Mouse (Mus musculus): Measurements from ENCODE around the gene Ppfia3.

Ppfia3 gene

DNA sequence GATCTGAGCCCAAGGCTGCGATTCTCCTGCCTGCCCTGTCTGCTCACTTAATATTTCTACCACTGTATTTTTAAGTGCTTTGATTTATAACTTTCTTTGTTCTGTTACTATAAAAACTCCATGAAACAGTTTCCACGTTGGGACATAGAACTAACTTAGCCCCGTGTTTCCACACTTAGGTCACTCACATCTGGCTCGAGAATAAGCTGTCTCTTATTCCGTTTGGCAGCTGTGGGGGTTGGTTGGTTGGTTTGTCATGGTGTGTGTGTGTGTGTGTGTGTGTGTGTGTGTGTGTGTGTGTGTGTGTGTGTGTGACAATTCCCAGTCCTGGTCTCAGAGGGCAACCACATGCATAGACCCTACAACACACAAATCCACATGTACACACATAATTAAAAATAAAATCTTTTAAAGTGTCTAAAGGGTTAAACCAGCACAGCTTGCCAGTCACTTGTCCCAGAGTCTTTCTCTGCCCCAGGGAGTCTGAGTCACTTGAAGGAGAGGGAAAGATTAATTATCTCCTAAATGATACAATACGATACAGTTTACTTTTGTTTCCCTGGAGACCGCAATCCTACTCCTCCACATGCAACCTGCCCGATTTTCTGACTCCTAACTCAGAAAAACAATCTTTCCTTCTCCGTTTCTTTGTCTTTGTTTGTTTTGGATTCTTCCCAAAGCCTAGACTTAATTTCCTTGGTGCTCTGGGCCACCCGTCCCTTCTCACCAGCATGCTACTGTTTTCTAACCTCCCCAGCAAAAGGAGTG is 53.9 kb downstream of the Ppfia3 start:
- peak; percentile 43 for DNase-seq (ENCODE audit: low read depth, low spot score)

- no peak for DNase-seq (ENCODE audit: low read depth, low spot score)
These were observed 54.8 kb downstream of the Ppfia3 start for GRCm38 (mm10) chr7:45312023-45312422.

GRCm38 (mm10) chr7:45309455-45309854 is 57.4 kb downstream of the Ppfia3 start:
- peak; percentile 78 for DNase-seq (ENCODE audit: low read depth, low spot score)

- no peak for DNase-seq (ENCODE audit: low read depth, low spot score)
These were observed 58.1 kb downstream of the Ppfia3 start for GRCm38 (mm10) chr7:45308551-45309240.

DNA sequence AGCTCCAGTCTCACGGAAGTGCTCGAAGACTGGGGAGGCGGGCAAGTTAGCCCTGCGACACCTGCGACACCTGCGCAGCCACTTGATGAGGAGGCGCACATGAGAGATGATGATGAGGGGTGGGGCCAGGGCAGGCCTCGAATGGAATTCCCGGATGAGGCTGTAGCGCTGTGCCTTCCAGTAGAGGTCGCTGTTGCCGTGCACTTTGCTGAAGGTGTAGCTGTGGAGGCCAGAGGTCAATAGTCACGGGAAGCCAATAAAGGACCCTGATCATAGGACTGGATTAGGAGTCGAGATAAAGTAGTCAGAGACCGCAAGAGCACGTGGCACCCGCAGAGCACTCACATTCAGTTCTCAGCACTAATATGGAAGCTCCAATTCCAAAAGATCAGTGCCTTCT is 61.5 kb downstream of the Ppfia3 start:
- DNase-seq (ENCODE audit: low read depth, low spot score): peak; percentile 92

GRCm38 (mm10) chr7:45304869-45305268 is 62.0 kb downstream of the Ppfia3 start:
- DNase-seq (ENCODE audit: low read depth, low spot score): peak; percentile 51

DNA sequence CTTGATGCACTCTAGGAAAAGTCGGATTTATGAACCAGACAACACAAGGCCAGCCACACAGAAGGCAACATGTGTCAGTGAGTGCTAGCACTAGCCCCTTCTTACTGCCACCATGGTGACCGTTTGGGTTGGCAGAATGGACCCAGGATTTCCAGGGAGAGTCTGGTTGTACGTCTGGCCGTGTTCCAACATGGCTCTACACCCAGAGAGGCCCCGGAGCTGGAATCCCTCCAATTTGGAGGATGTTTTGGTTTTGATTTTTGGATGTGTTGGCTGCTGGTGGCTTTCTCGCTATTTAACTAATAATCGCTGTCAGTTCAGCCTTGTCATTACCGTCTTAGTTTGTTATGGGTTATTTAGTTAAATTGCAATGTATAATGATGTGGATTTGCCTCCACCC is 64.2 kb downstream of the Ppfia3 start:
- no peak for DNase-seq (ENCODE audit: low read depth, low spot score)

DNA sequence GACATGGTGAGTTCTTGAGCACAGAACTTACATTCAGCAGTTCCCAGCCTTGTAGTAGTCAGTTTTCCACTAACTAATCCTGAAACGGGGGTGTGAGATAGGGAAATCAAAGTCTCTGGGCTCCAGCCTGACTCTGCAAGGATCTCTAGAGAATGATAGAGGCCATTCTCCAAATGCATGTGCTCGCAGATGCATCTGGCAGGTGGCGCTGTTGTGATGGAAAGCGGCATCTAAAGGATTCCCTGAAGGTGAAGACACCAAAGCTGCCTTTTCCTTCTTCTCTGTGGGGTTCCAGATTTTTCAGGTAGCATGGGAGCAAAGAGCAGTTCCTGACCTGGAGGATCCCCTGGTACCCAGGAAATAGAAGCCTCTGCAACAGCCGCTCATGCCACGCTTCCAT is 66.5 kb downstream of the Ppfia3 start:
- DNase-seq (ENCODE audit: low read depth, low spot score): peak; percentile 88

GRCm38 (mm10) chr7:45299752-45300151 is 67.1 kb downstream of the Ppfia3 start:
- peak; percentile 90 for DNase-seq (ENCODE audit: low read depth, low spot score)

GRCm38 (mm10) chr7:45297563-45297962 is 69.3 kb downstream of the Ppfia3 start:
- DNase-seq (ENCODE audit: low read depth, low spot score): no peak

DNA sequence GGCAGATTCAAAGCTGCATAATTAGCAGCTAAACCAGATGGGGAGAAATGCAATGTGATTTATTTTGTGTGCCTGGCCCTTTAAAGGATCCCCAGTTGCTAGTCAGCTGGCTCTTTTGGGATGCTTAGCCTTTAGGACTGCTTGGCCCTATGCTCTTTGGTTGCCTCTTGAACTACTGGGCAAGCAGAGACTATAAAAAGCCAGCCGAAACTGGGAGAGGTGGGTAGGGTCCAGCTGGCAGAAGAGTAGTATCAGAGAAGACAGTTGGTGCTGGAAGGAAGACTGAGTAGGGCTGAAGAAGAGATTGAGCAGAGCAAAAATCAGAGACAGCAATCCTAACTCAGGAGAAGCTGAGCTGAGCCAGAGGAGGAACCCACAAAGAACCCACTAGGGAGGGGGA is 70.2 kb downstream of the Ppfia3 start:
- DNase-seq (ENCODE audit: low read depth, low spot score): no peak
